Mouse (Mus musculus): ENCODE results near the gene Tmem184a.

GRCm38 (mm10) chr5:139801880-139802279 lies 17.8 kb downstream of the Tmem184a start:
- TF ChIP-seq POLR2A (IDR thresholded peaks at IDR 0.05; ENCODE audit: low read depth, low read length), result no peak
- no peak for TF ChIP-seq CTCF (IDR thresholded peaks at IDR 0.05; ENCODE audit: extremely low read depth, insufficient read depth, insufficient read length, insufficient replicate concordance)
